8 mouse cellular contexts compared by ENCODE assay signal in genomic region chr4:136369727-136370126, GRCm38 (mm10). TPM values are rescaled to one million over a fixed set of nuclear protein-coding genes. Genes with fewer than 3 reads are reported as not detected.
A peak's percentile ranks its signal among the peaks of the same experiment; 100 is the strongest.
DNase-seq lines count a peak whose midpoint lies in the region; ATAC-seq and TF ChIP-seq lines count a peak whose summit lies in the region.

No protein-coding gene starts in this region.

- peaks cover 16% of the 10 kb centered on the region for H3K4me1 ChIP-seq in hindbrain, embryonic 10.5 days (replicated peaks)
- H3K4me1 ChIP-seq in hindbrain, embryonic 12.5 days: peaks cover 10% of the 10 kb centered on the region
- H3K4me1 ChIP-seq in CH12.LX (ENCODE audit: control insufficient read depth in 1 of 2, insufficient read depth in 2 of 2): no peaks in the 10 kb centered on the region
- H3K4me1 ChIP-seq in embryonic facial prominence, embryonic 10.5 days: peaks cover 9% of the 10 kb centered on the region; the same call in 1 of the 2 replicates

- no peaks in the 10 kb centered on the region for H3K36me3 ChIP-seq in hindbrain, embryonic 10.5 days
- H3K36me3 ChIP-seq in hindbrain, embryonic 12.5 days: no peaks in the 10 kb centered on the region
- H3K36me3 ChIP-seq in CH12.LX (replicated peaks in 1 of 2; ENCODE audit: control insufficient read depth in 1 of 2, insufficient read depth in 1 of 2, low read length in 1 of 2): no peaks in the 10 kb centered on the region
- no peaks in the 10 kb centered on the region for H3K36me3 ChIP-seq in embryonic facial prominence, embryonic 10.5 days (replicated peaks)

- DNase-seq in hindbrain, embryonic 10.5 days (ENCODE audit: low spot score): peak; percentile 46
- peak; percentile 71 for DNase-seq in CH12.LX (ENCODE audit: extremely low read depth)
- DNase-seq in adrenal gland, adult 2 months: peak; percentile 48
- DNase-seq in embryonic facial prominence, embryonic 10.5 days (ENCODE audit: low spot score): peak; percentile 59
- peak; percentile 44 to 61 for DNase-seq in left cerebral cortex, adult 2 months (ENCODE audit: extremely low spot score in 1 of 2, low spot score in 2 of 2)
- DNase-seq in retina, embryonic 14.5 days (ENCODE audit: low spot score): peak; percentile 93
- DNase-seq in yolk sac, embryonic 10.5 days (ENCODE audit: low spot score): peak; percentile 47

- in situ Hi-C loops in CH12.LX (cut with MboI; ENCODE audit: low pct_ligation_motif_present, low pct_unique_long_range_greater_than_20kb, low sequenced_read_pairs): loop anchor here (5.0 kb wide), 1 partner anchor 253 kb away; the partner anchor contains the start of gene Lactbl1

- TF ChIP-seq EP300 in CH12.LX (IDR thresholded peaks at IDR 0.05; ENCODE audit: low read length): no peak

- H3K27me3 ChIP-seq in hindbrain, embryonic 10.5 days (ENCODE audit: insufficient read depth, poor library complexity, severe bottlenecking): no peaks in the 10 kb centered on the region
- 0 out of 2 replicates have a peak, but pooled peaks cover 2% of the 10 kb centered on the region for H3K27me3 ChIP-seq in hindbrain, embryonic 12.5 days
- H3K27me3 ChIP-seq in CH12.LX (replicated peaks): peaks cover 22% of the 10 kb centered on the region
- H3K27me3 ChIP-seq in embryonic facial prominence, embryonic 10.5 days (replicated peaks; ENCODE audit: low read depth, poor library complexity, severe bottlenecking): no peaks in the 10 kb centered on the region

- intact Hi-C loops in left cerebral cortex, adult 2 months (cut with DNase I): loop anchor here (1.0 to 5.0 kb wide), 5 partner anchors 63 to 252 kb away; partner anchors contain the start of gene Kdm1a

- no peak overlapping the region for H3K9ac ChIP-seq in hindbrain, embryonic 12.5 days
- no peak overlapping the region for H3K9ac ChIP-seq in CH12.LX (ENCODE audit: insufficient read depth, low read depth)

- no peaks in the 10 kb centered on the region for H3K9me3 ChIP-seq in hindbrain, embryonic 10.5 days
- H3K9me3 ChIP-seq in hindbrain, embryonic 12.5 days (replicated peaks): no peaks in the 10 kb centered on the region
- H3K9me3 ChIP-seq in CH12.LX (replicated peaks; ENCODE audit: low read length): no peaks in the 10 kb centered on the region
- H3K9me3 ChIP-seq in embryonic facial prominence, embryonic 10.5 days: no peaks in the 10 kb centered on the region

- ATAC-seq in hindbrain, embryonic 12.5 days (ENCODE audit: low FRiP score): no peak

- 4% methylated on average over 3 of the region's 3 CpGs for WGBS in hindbrain, embryonic 10.5 days
- WGBS in hindbrain, embryonic 12.5 days: 4% methylated on average over 3 of the region's 3 CpGs
- 5% methylated on average over 3 of the region's 3 CpGs for WGBS in embryonic facial prominence, embryonic 10.5 days

- no peaks in the 10 kb centered on the region for H3K79me2 ChIP-seq in CH12.LX (replicated peaks; ENCODE audit: control insufficient read depth, extremely low read depth, insufficient read depth, poor library complexity, severe bottlenecking)

- dilution Hi-C loops in CH12.LX (cut with MboI; ENCODE audit: extremely low pct_ligation_motif_present, extremely low pct_unique_long_range_greater_than_20kb, low sequenced_read_pairs): no loop called here

- TF ChIP-seq RAD21 in CH12.LX (IDR thresholded peaks at IDR 0.05; ENCODE audit: low read depth, low read length): peak; percentile 82

- TF ChIP-seq POLR2A in CH12.LX (IDR thresholded peaks at IDR 0.05; ENCODE audit: low read depth, low read length): no peak

- H3K27ac ChIP-seq in hindbrain, embryonic 10.5 days: no peak overlapping the region
- no peak overlapping the region for H3K27ac ChIP-seq in hindbrain, embryonic 12.5 days
- no peak overlapping the region for H3K27ac ChIP-seq in CH12.LX (ENCODE audit: insufficient read depth, low read depth)
- no peak overlapping the region for H3K27ac ChIP-seq in embryonic facial prominence, embryonic 10.5 days (replicated peaks)
- H3K27ac ChIP-seq in left cerebral cortex, adult 2 months: no peak overlapping the region

- TF ChIP-seq CTCF in CH12.LX (conservative IDR thresholded peaks at IDR 0.05 in 1 of 2, IDR thresholded peaks at IDR 0.05 in 1 of 2; ENCODE audit: low read depth in 2 of 2, low read length in 2 of 2): peak; percentile 82 to 85
- peak; percentile 87 for TF ChIP-seq CTCF in left cerebral cortex, adult 2 months (IDR thresholded peaks at IDR 0.05)

- no peak overlapping the region for H3K4me3 ChIP-seq in hindbrain, embryonic 10.5 days
- H3K4me3 ChIP-seq in hindbrain, embryonic 12.5 days: no peak overlapping the region
- H3K4me3 ChIP-seq in CH12.LX (replicated peaks in 1 of 3; ENCODE audit: low read depth in 2 of 3, low read length in 2 of 3, poor library complexity in 1 of 3): no peak overlapping the region
- no peak overlapping the region for H3K4me3 ChIP-seq in embryonic facial prominence, embryonic 10.5 days
- no peak overlapping the region for H3K4me3 ChIP-seq in left cerebral cortex, adult 2 months

- H3K4me2 ChIP-seq in hindbrain, embryonic 12.5 days (replicated peaks): no peak overlapping the region
- no peak overlapping the region for H3K4me2 ChIP-seq in CH12.LX (ENCODE audit: insufficient read depth, low read depth, poor library complexity, severe bottlenecking)

TF ChIP-seq in CH12.LX, 34 proteins besides CTCF, POLR2A, EP300 and RAD21:
- no peak for TF ChIP-seq MAZ (IDR thresholded peaks at IDR 0.05; ENCODE audit: low read depth, low read length)
- peak; percentile 31; the same call in 1 of the 2 replicates for TF ChIP-seq ZC3H11A (IDR thresholded peaks at IDR 0.05; ENCODE audit: low read depth, low read length)
- TF ChIP-seq SMC3 (IDR thresholded peaks at IDR 0.05; ENCODE audit: low read depth, low read length): peak; percentile 79
- TF ChIP-seq ZNF384 (IDR thresholded peaks at IDR 0.05; ENCODE audit: low read depth, low read length): no peak
- TF ChIP-seq POLR2AphosphoS2 (IDR thresholded peaks at IDR 0.05; ENCODE audit: low read depth, low read length): no peak
- TF ChIP-seq PAX5 (IDR thresholded peaks at IDR 0.05; ENCODE audit: low read length): no peak
- no peak for TF ChIP-seq JUN (IDR thresholded peaks at IDR 0.05; ENCODE audit: insufficient read depth, low read depth, low read length)
- TF ChIP-seq CHD1 (IDR thresholded peaks at IDR 0.05; ENCODE audit: low read depth, low read length): no peak
- no peak for TF ChIP-seq MAFK (IDR thresholded peaks at IDR 0.05; ENCODE audit: insufficient replicate concordance, low read length)
- no peak for TF ChIP-seq USF2 (conservative IDR thresholded peaks at IDR 0.05; ENCODE audit: low read depth, low read length)
- no peak for TF ChIP-seq UBTF (IDR thresholded peaks at IDR 0.05; ENCODE audit: low read depth, low read length)
- 0 out of 2 replicates have a peak, but pooled peaks have one; percentile 28 for TF ChIP-seq JUND (conservative IDR thresholded peaks at IDR 0.05; ENCODE audit: low read depth, low read length)
- no peak for TF ChIP-seq RCOR1 (conservative IDR thresholded peaks at IDR 0.05; ENCODE audit: low read depth, low read length)
- 0 out of 2 replicates have a peak, but pooled peaks have one; percentile 15 for TF ChIP-seq MYC (IDR thresholded peaks at IDR 0.05; ENCODE audit: low read depth, low read length)
- no peak for TF ChIP-seq NRF1 (IDR thresholded peaks at IDR 0.05; ENCODE audit: low read depth, low read length)
- no peak for TF ChIP-seq ETS1 (conservative IDR thresholded peaks at IDR 0.05; ENCODE audit: low read depth, low read length)
- no peak for TF ChIP-seq CHD2 (IDR thresholded peaks at IDR 0.05; ENCODE audit: low read length)
- no peak for TF ChIP-seq IRF4 (IDR thresholded peaks at IDR 0.05; ENCODE audit: low read depth, low read length)
- TF ChIP-seq ZKSCAN1 (IDR thresholded peaks at IDR 0.05; ENCODE audit: borderline replicate concordance, low read depth, low read length): no peak
- TF ChIP-seq NELFE (IDR thresholded peaks at IDR 0.05; ENCODE audit: low read depth, low read length): no peak
- TF ChIP-seq ZMIZ1 (IDR thresholded peaks at IDR 0.05; ENCODE audit: low read depth, low read length): no peak
- no peak for TF ChIP-seq HCFC1 (IDR thresholded peaks at IDR 0.05; ENCODE audit: low read depth, low read length)
- TF ChIP-seq TBP (conservative IDR thresholded peaks at IDR 0.05; ENCODE audit: low read depth, low read length): no peak
- no peak for TF ChIP-seq E2F4 (IDR thresholded peaks at IDR 0.05; ENCODE audit: insufficient replicate concordance, low read depth, low read length)
- no peak for TF ChIP-seq MXI1 (IDR thresholded peaks at IDR 0.05; ENCODE audit: low read depth, low read length)

RNA-seq across cellular contexts. Expression of gene Htr1d, which starts 53.6 kb away (rescaled TPM):
- polyA plus RNA-seq in hindbrain, embryonic 10.5 days (2016; fragmentation: Nextera tagmentation; extraction: Ambion mirVana): 0.18 and 0.52 TPM in 2 replicates
- polyA plus RNA-seq in hindbrain, embryonic 12.5 days (2016; fragmentation: Nextera tagmentation; extraction: Ambion mirVana): 0.26 and 0.50 TPM in 2 replicates
- not detected in 2 replicates for total RNA-seq in CH12.LX (2012; rRNA removed)
- total RNA-seq in CH12.LX (2014; rRNA removed): not detected in 2 replicates
- polyA plus RNA-seq in CH12.LX (2012; ENCODE audit: insufficient read length, low read depth): not detected in 2 replicates
- not detected for total RNA-seq in adrenal gland, adult 2 months (2021)
- 0.07 TPM in 1 of 2 replicates, not detected in the other for polyA plus RNA-seq in adrenal gland, adult 2 months (2012; rRNA removed)
- polyA plus RNA-seq in embryonic facial prominence, embryonic 10.5 days (2016; fragmentation: Nextera tagmentation; extraction: Ambion mirVana): 0.16 TPM in 2 replicates
- 1 to 10 TPM; 5.7 to 6.0 TPM for total RNA-seq in left cerebral cortex, adult 2 months (2021)

RNA-seq across cellular contexts. Expression of gene Hnrnpr, which starts 59.0 kb away (rescaled TPM):
- polyA plus RNA-seq in hindbrain, embryonic 10.5 days (2016; fragmentation: Nextera tagmentation; extraction: Ambion mirVana): 197 and 217 TPM in 2 replicates
- 219 and 236 TPM in 2 replicates for polyA plus RNA-seq in hindbrain, embryonic 12.5 days (2016; fragmentation: Nextera tagmentation; extraction: Ambion mirVana)
- 65.6 and 86.6 TPM in 2 replicates for total RNA-seq in CH12.LX (2012; rRNA removed)
- 117 and 137 TPM in 2 replicates for total RNA-seq in CH12.LX (2014; rRNA removed)
- polyA plus RNA-seq in CH12.LX (2012; ENCODE audit: insufficient read length, low read depth): 130 and 183 TPM in 2 replicates
- 10 to 100 TPM; 58.8 to 82.3 TPM for total RNA-seq in adrenal gland, adult 2 months (2021)
- polyA plus RNA-seq in adrenal gland, adult 2 months (2012; rRNA removed): 2.7 and 2.8 TPM in 2 replicates
- polyA plus RNA-seq in embryonic facial prominence, embryonic 10.5 days (2016; fragmentation: Nextera tagmentation; extraction: Ambion mirVana): 227 and 246 TPM in 2 replicates
- 10 to 100 TPM; 76.4 to 79.1 TPM for total RNA-seq in left cerebral cortex, adult 2 months (2021)

Comparison
In these comparisons a context has a peak if more than half of its experiments do, and no peak if none do; other contexts are left out.
1. RNA of gene Hnrnpr, which starts 59.0 kb away (polyA plus RNA-seq): 227 to 246 TPM in embryonic facial prominence, embryonic 10.5 days, 219 to 236 TPM in hindbrain, embryonic 12.5 days, 197 to 217 TPM in hindbrain, embryonic 10.5 days and 130 to 183 TPM in CH12.LX; 2.7 to 2.8 TPM in adrenal gland, adult 2 months; every median in the first group is over 10 times any median in the second.
2. Peak in every context shown above with its lines, with median percentiles within 50 percentile points of each other: DNase-seq.